Mouse (Mus musculus): ENCODE measurements around the gene Serpinb9. TPM values are rescaled to one million over a fixed set of nuclear protein-coding genes. Genes with fewer than 3 reads are reported as not detected.

Gene Serpinb9
- polyA plus RNA-seq, 1 experiment, result not detected

GRCm38 (mm10) chr13:32993152-32993893, 9.7 kb upstream of the Serpinb9 start:
- no peak for TF ChIP-seq CTCF (IDR thresholded peaks at IDR 0.05; ENCODE audit: insufficient read depth, low read depth, low read length)
- no peak for TF ChIP-seq POLR2A (IDR thresholded peaks at IDR 0.05; ENCODE audit: insufficient read depth, low read depth, low read length)
- no peaks in the 10 kb centered on the region for H3K4me1 ChIP-seq (ENCODE audit: control insufficient read depth, insufficient read depth, low read length)
- WGBS, result 89% methylated on average over 10 of the region's 10 CpGs
- H3K27ac ChIP-seq (ENCODE audit: insufficient read depth, low read depth, low read length), result no peak overlapping the region
- no peak overlapping the region for H3K4me3 ChIP-seq (ENCODE audit: insufficient read depth, low read depth, low read length)

- TF ChIP-seq POLR2A (IDR thresholded peaks at IDR 0.05; ENCODE audit: insufficient read depth, low read depth, low read length) (no peak), CTCF (IDR thresholded peaks at IDR 0.05; ENCODE audit: insufficient read depth, low read depth, low read length) (no peak)
- H3K4me3 ChIP-seq (ENCODE audit: insufficient read depth, low read depth, low read length), result no peak overlapping the region
- H3K4me1 ChIP-seq (ENCODE audit: control insufficient read depth, insufficient read depth, low read length), result no peaks in the 10 kb centered on the region
- H3K27ac ChIP-seq (ENCODE audit: insufficient read depth, low read depth, low read length), result no peak overlapping the region
- WGBS, result 76% methylated on average over 2 of the region's 2 CpGs
Measured at GRCm38 (mm10) chr13:32993894-32994242, 9.2 kb upstream of the Serpinb9 start.

- no peaks in the 10 kb centered on the region for H3K4me1 ChIP-seq (ENCODE audit: control insufficient read depth, insufficient read depth, low read length)
- WGBS, result 82% methylated on average over 4 of the region's 4 CpGs
- no peak overlapping the region for H3K4me3 ChIP-seq (ENCODE audit: insufficient read depth, low read depth, low read length)
- no peak overlapping the region for H3K27ac ChIP-seq (ENCODE audit: insufficient read depth, low read depth, low read length)
- TF ChIP-seq CTCF (IDR thresholded peaks at IDR 0.05; ENCODE audit: insufficient read depth, low read depth, low read length), result no peak
- TF ChIP-seq POLR2A (IDR thresholded peaks at IDR 0.05; ENCODE audit: insufficient read depth, low read depth, low read length), result no peak
Measured at GRCm38 (mm10) chr13:32995051-32995450, 8.0 kb upstream of the Serpinb9 start.

GRCm38 (mm10) chr13:33001341-33001740, 1.7 kb upstream of the Serpinb9 start:
- Histone ChIP-seq H3K4me3 (ENCODE audit: insufficient read depth, low read depth, low read length) (no peak overlapping the region), H3K27ac (ENCODE audit: insufficient read depth, low read depth, low read length) (no peak overlapping the region), H3K4me1 (ENCODE audit: control insufficient read depth, insufficient read depth, low read length) (peaks cover 3% of the 10 kb centered on the region)
- WGBS, result 93% methylated on average over 5 of the region's 5 CpGs
- TF ChIP-seq POLR2A (IDR thresholded peaks at IDR 0.05; ENCODE audit: insufficient read depth, low read depth, low read length) (no peak), CTCF (IDR thresholded peaks at IDR 0.05; ENCODE audit: insufficient read depth, low read depth, low read length) (no peak)

GRCm38 (mm10) chr13:33003523-33004413, 718 bp downstream of the Serpinb9 start:
- peak overlapping the region; percentile 11; the same call in 1 of the 2 replicates for H3K27ac ChIP-seq (ENCODE audit: insufficient read depth, low read depth, low read length)
- peak overlapping the region; percentile 45 for H3K4me3 ChIP-seq (ENCODE audit: insufficient read depth, low read depth, low read length)
- TF ChIP-seq CTCF (IDR thresholded peaks at IDR 0.05; ENCODE audit: insufficient read depth, low read depth, low read length) (no peak), POLR2A (IDR thresholded peaks at IDR 0.05; ENCODE audit: insufficient read depth, low read depth, low read length) (no peak)
- 54% methylated on average over 9 of the region's 9 CpGs for WGBS
- H3K4me1 ChIP-seq (ENCODE audit: control insufficient read depth, insufficient read depth, low read length), result peaks cover 3% of the 10 kb centered on the region

- H3K27ac ChIP-seq (ENCODE audit: insufficient read depth, low read depth, low read length), result peak overlapping the region; percentile 11; the same call in 1 of the 2 replicates
- peak; percentile 67 for TF ChIP-seq CTCF (IDR thresholded peaks at IDR 0.05; ENCODE audit: insufficient read depth, low read depth, low read length)
- no peak for TF ChIP-seq POLR2A (IDR thresholded peaks at IDR 0.05; ENCODE audit: insufficient read depth, low read depth, low read length)
- 16% methylated on average over 12 of the region's 12 CpGs for WGBS
Measured at GRCm38 (mm10) chr13:33004414-33005105, 1.5 kb downstream of the Serpinb9 start.

GRCm38 (mm10) chr13:33005501-33006075, 2.5 kb downstream of the Serpinb9 start:
- 82% methylated on average over 2 of the region's 2 CpGs for WGBS
- Histone ChIP-seq H3K27ac (ENCODE audit: insufficient read depth, low read depth, low read length) (no peak overlapping the region), H3K4me3 (ENCODE audit: insufficient read depth, low read depth, low read length) (no peak overlapping the region), H3K4me1 (ENCODE audit: control insufficient read depth, insufficient read depth, low read length) (peaks cover 3% of the 10 kb centered on the region)
- TF ChIP-seq CTCF (IDR thresholded peaks at IDR 0.05; ENCODE audit: insufficient read depth, low read depth, low read length) (no peak), POLR2A (IDR thresholded peaks at IDR 0.05; ENCODE audit: insufficient read depth, low read depth, low read length) (no peak)

More at GRCm38 (mm10) chr13:33004414-33005105, 1.5 kb downstream of the Serpinb9 start:
- Histone ChIP-seq H3K4me1 (ENCODE audit: control insufficient read depth, insufficient read depth, low read length) (peaks cover 3% of the 10 kb centered on the region), H3K4me3 (ENCODE audit: insufficient read depth, low read depth, low read length) (peak overlapping the region; percentile 45)

GRCm38 (mm10) chr13:33006555-33006954, 3.5 kb downstream of the Serpinb9 start:
- TF ChIP-seq CTCF (IDR thresholded peaks at IDR 0.05; ENCODE audit: insufficient read depth, low read depth, low read length) (no peak), POLR2A (IDR thresholded peaks at IDR 0.05; ENCODE audit: insufficient read depth, low read depth, low read length) (no peak)
- 86% methylated on average over 3 of the region's 3 CpGs for WGBS

More at GRCm38 (mm10) chr13:33006555-33006954, 3.5 kb downstream of the Serpinb9 start:
- H3K4me3 ChIP-seq (ENCODE audit: insufficient read depth, low read depth, low read length), result no peak overlapping the region
- no peak overlapping the region for H3K27ac ChIP-seq (ENCODE audit: insufficient read depth, low read depth, low read length)
- H3K4me1 ChIP-seq (ENCODE audit: control insufficient read depth, insufficient read depth, low read length), result peaks cover 3% of the 10 kb centered on the region

Measured in olfactory bulb, adult 2 months (tissue).